Mouse (Mus musculus) liver, embryonic 13.5 days (tissue): ENCODE results near the gene Pdlim7. TPM values are rescaled to one million over a fixed set of nuclear protein-coding genes. Genes with fewer than 3 reads are reported as not detected.

Experiments
- ATAC-seq: fragments of 200-750 bp; cut with Nextera tagmentation; 2 replicates; pipeline ENCODE4 v1.8.0; 2017; ENCODE audit warnings: low read depth, mild to moderate bottlenecking, moderate number of reproducible peaks, moderate library complexity
- DNase-seq: peaks from one replicate; pipeline ENCODE4 v3.0.0; 2022
- H3K27ac ChIP-seq: fragments of 300-500 bp; sonication (generic); 2 replicates; pipeline ENCODE4 v1.5.1; 2015; ENCODE audit warnings: moderate library complexity, mild to moderate bottlenecking, inconsistent platforms
- H3K27me3 ChIP-seq: fragments of 300-500 bp; sonication (generic); 2 replicates; pipeline ENCODE4 v1.6.1; 2015; ENCODE audit warnings: mild to moderate bottlenecking, inconsistent platforms
- H3K36me3 ChIP-seq: fragments of 300-500 bp; sonication (generic); 2 replicates; pipeline ENCODE4 v1.6.1; 2015; ENCODE audit warnings: mild to moderate bottlenecking, inconsistent platforms
- H3K4me1 ChIP-seq: fragments of 300-500 bp; sonication (generic); replicated peaks from 2 replicates; pipeline ENCODE4 v1.6.1; 2015; ENCODE audit warnings: inconsistent platforms
- H3K4me2 ChIP-seq: fragments of 300-500 bp; sonication (generic); 2 replicates; pipeline ENCODE4 v1.6.1; 2015; ENCODE audit warnings: inconsistent platforms, mild to moderate bottlenecking, moderate library complexity
- H3K4me3 ChIP-seq: fragments of 300-500 bp; sonication (generic); replicated peaks from 2 replicates; pipeline ENCODE4 v1.5.1; 2015; ENCODE audit warnings: mild to moderate bottlenecking, inconsistent platforms
- H3K9ac ChIP-seq: fragments of 300-500 bp; sonication (generic); 2 replicates; pipeline ENCODE4 v1.6.1; 2015; ENCODE audit warnings: mild to moderate bottlenecking, inconsistent platforms
- H3K9me3 ChIP-seq: fragments of 300-500 bp; sonication (generic); replicated peaks from 2 replicates; pipeline ENCODE4 v1.6.1; 2016; ENCODE audit warnings: inconsistent platforms
- WGBS: fragments of 180-500 bp; shearing (Covaris S2); methylation state at CpG from one replicate; pipeline ENCODE4 v1.1.7; 2015; ENCODE audit not compliant: insufficient replicate concordance; 5-methylcytosine and 5-hydroxymethylcytosine counted together
- polyA plus RNA-seq: library from polyadenylated mRNA; unstranded; fragments of >200 nt; fragmentation: Nextera tagmentation; extraction: Ambion mirVana; gene quantifications from 2 replicates; pipeline ENCODE4 v1.2.1, GENCODE M21; 2015

The Pdlim7 gene
- polyA plus RNA-seq, 1 experiment from 2014 or later: 28.8 TPM

- ATAC-seq (no peak), DNase-seq (peak; percentile 67)
- no peak overlapping the region for H3K27ac ChIP-seq
- peaks cover 20% of the 10 kb centered on the region for H3K4me1 ChIP-seq
- peaks cover 20% of the 10 kb centered on the region for H3K27me3 ChIP-seq
- no peak overlapping the region for H3K4me2 ChIP-seq
- H3K9ac ChIP-seq: no peak overlapping the region
- H3K4me3 ChIP-seq: no peak overlapping the region
- no peaks in the 10 kb centered on the region for H3K9me3 ChIP-seq
- 3% methylated on average over 5 of the region's 5 CpGs for WGBS
- no peaks in the 10 kb centered on the region for H3K36me3 ChIP-seq
Measured at GRCm38 (mm10) chr13:55516955-55517354, 3.5 kb upstream of the Pdlim7 start.

- H3K27ac ChIP-seq: no peak overlapping the region
- H3K4me2 ChIP-seq: peak overlapping the region; percentile 97
- peaks cover 18% of the 10 kb centered on the region for H3K27me3 ChIP-seq
- H3K9ac ChIP-seq: peak overlapping the region; percentile 81
- DNase-seq (no peak), ATAC-seq (no peak)
- WGBS: 32% methylated on average over 9 of the region's 9 CpGs
- H3K9me3 ChIP-seq: no peaks in the 10 kb centered on the region
- H3K4me3 ChIP-seq: peak overlapping the region; percentile 75
- H3K4me1 ChIP-seq: peaks cover 45% of the 10 kb centered on the region
- H3K36me3 ChIP-seq: peaks cover 8% of the 10 kb centered on the region
Measured at GRCm38 (mm10) chr13:55513828-55514227, 352 bp upstream of the Pdlim7 start.

- Histone ChIP-seq H3K27ac (peak overlapping the region; percentile 82), H3K4me3 (peak overlapping the region; percentile 75), H3K36me3 (peaks cover 21% of the 10 kb centered on the region), H3K27me3 (peaks cover 18% of the 10 kb centered on the region), H3K9ac (peak overlapping the region; percentile 81), H3K4me1 (peaks cover 55% of the 10 kb centered on the region), H3K4me2 (peak overlapping the region; percentile 97), H3K9me3 (no peaks in the 10 kb centered on the region)
- DNase-seq (no peak), ATAC-seq (peak; percentile 26)
- WGBS: 5% methylated on average over 24 of the region's 25 CpGs
Measured at GRCm38 (mm10) chr13:55512379-55513031, 971 bp downstream of the Pdlim7 start.

GRCm38 (mm10) chr13:55511492-55511861, 2.0 kb downstream of the Pdlim7 start:
- DNase-seq: no peak
- 37% methylated on average over 5 of the region's 5 CpGs for WGBS
- Histone ChIP-seq H3K27me3 (peaks cover 18% of the 10 kb centered on the region), H3K36me3 (peaks cover 30% of the 10 kb centered on the region), H3K4me2 (peak overlapping the region; percentile 97), H3K9me3 (no peaks in the 10 kb centered on the region), H3K4me3 (peak overlapping the region; percentile 75), H3K27ac (peak overlapping the region; percentile 82), H3K4me1 (peaks cover 60% of the 10 kb centered on the region), H3K9ac (peak overlapping the region; percentile 81)
- peak; percentile 16 for ATAC-seq

- ATAC-seq: peak; percentile 55
- Histone ChIP-seq H3K4me1 (peaks cover 60% of the 10 kb centered on the region), H3K27ac (peak overlapping the region; percentile 82), H3K4me3 (0 out of 2 replicates have a peak overlapping the region, but pooled peaks have one; percentile 75), H3K27me3 (peaks cover 18% of the 10 kb centered on the region), H3K36me3 (peaks cover 36% of the 10 kb centered on the region), H3K9me3 (no peaks in the 10 kb centered on the region), H3K9ac (peak overlapping the region; percentile 81), H3K4me2 (peak overlapping the region; percentile 97)
- DNase-seq: peak; percentile 42
- 5% methylated on average over 6 of the region's 6 CpGs for WGBS
Measured at GRCm38 (mm10) chr13:55510668-55511491, 2.6 kb downstream of the Pdlim7 start.

- Histone ChIP-seq H3K4me3 (no peak overlapping the region), H3K4me1 (peaks cover 60% of the 10 kb centered on the region), H3K27me3 (peaks cover 16% of the 10 kb centered on the region), H3K36me3 (peaks cover 41% of the 10 kb centered on the region), H3K9me3 (no peaks in the 10 kb centered on the region), H3K27ac (peak overlapping the region; percentile 82; the same call in 1 of the 2 replicates), H3K9ac (no peak overlapping the region), H3K4me2 (peak overlapping the region; percentile 97; the same call in 1 of the 2 replicates)
- 16% methylated on average over 3 of the region's 3 CpGs for WGBS
- DNase-seq (no peak), ATAC-seq (no peak)
Measured at GRCm38 (mm10) chr13:55510332-55510667, 3.2 kb downstream of the Pdlim7 start.

GRCm38 (mm10) chr13:55508531-55508930, 4.9 kb downstream of the Pdlim7 start:
- no peak overlapping the region for H3K27ac ChIP-seq
- ATAC-seq (no peak), DNase-seq (no peak)
- H3K9me3 ChIP-seq: no peaks in the 10 kb centered on the region
- no peaks in the 10 kb centered on the region for H3K27me3 ChIP-seq
- no peak overlapping the region for H3K4me3 ChIP-seq
- peaks cover 57% of the 10 kb centered on the region for H3K36me3 ChIP-seq
- no peak overlapping the region for H3K9ac ChIP-seq
- peaks cover 55% of the 10 kb centered on the region for H3K4me1 ChIP-seq
- no peak overlapping the region for H3K4me2 ChIP-seq
- WGBS: 88% methylated on average over 10 of the region's 10 CpGs

GRCm38 (mm10) chr13:55507877-55508276, 5.6 kb downstream of the Pdlim7 start:
- Histone ChIP-seq H3K36me3 (peaks cover 64% of the 10 kb centered on the region), H3K27me3 (no peaks in the 10 kb centered on the region), H3K4me2 (no peak overlapping the region), H3K9me3 (no peaks in the 10 kb centered on the region), H3K9ac (no peak overlapping the region), H3K4me1 (peaks cover 50% of the 10 kb centered on the region), H3K27ac (no peak overlapping the region), H3K4me3 (no peak overlapping the region)
- DNase-seq: no peak
- no peak for ATAC-seq
- 52% methylated on average over 10 of the region's 11 CpGs for WGBS

GRCm38 (mm10) chr13:55506697-55507096, 6.8 kb downstream of the Pdlim7 start:
- H3K36me3 ChIP-seq: peaks cover 67% of the 10 kb centered on the region
- H3K4me3 ChIP-seq: no peak overlapping the region
- H3K27ac ChIP-seq: no peak overlapping the region
- H3K4me1 ChIP-seq: peaks cover 38% of the 10 kb centered on the region
- H3K9ac ChIP-seq: no peak overlapping the region
- ATAC-seq: no peak
- no peaks in the 10 kb centered on the region for H3K9me3 ChIP-seq
- no peak for DNase-seq
- no peak overlapping the region for H3K4me2 ChIP-seq
- H3K27me3 ChIP-seq: no peaks in the 10 kb centered on the region
- WGBS: 86% methylated on average over 10 of the region's 10 CpGs

GRCm38 (mm10) chr13:55505810-55506209, 7.7 kb downstream of the Pdlim7 start:
- WGBS: 83% methylated on average over 9 of the region's 9 CpGs
- no peak for ATAC-seq

GRCm38 (mm10) chr13:55504390-55504789, 9.1 kb downstream of the Pdlim7 start:
- Histone ChIP-seq H3K36me3 (peaks cover 65% of the 10 kb centered on the region), H3K9me3 (no peaks in the 10 kb centered on the region), H3K4me3 (no peak overlapping the region), H3K4me2 (no peak overlapping the region), H3K9ac (no peak overlapping the region), H3K27me3 (no peaks in the 10 kb centered on the region), H3K27ac (no peak overlapping the region), H3K4me1 (peaks cover 18% of the 10 kb centered on the region)
- no peak for ATAC-seq
- no peak for DNase-seq
- 71% methylated on average over 5 of the region's 5 CpGs for WGBS

More at GRCm38 (mm10) chr13:55505810-55506209, 7.7 kb downstream of the Pdlim7 start:
- no peak for DNase-seq
- Histone ChIP-seq H3K9me3 (no peaks in the 10 kb centered on the region), H3K9ac (no peak overlapping the region), H3K27me3 (no peaks in the 10 kb centered on the region), H3K4me2 (no peak overlapping the region), H3K4me3 (no peak overlapping the region), H3K27ac (no peak overlapping the region), H3K4me1 (peaks cover 29% of the 10 kb centered on the region), H3K36me3 (peaks cover 67% of the 10 kb centered on the region)
